Comparison of ENCODE assay signal across 8 mouse cellular contexts in genomic region chr3:96813106-96813505, GRCm38 (mm10). TPM values are rescaled to one million over a fixed set of nuclear protein-coding genes. Genes with fewer than 3 reads are reported as not detected.
A peak's percentile ranks its signal among the peaks of the same experiment; 100 is the strongest.
DNase-seq lines count a peak whose midpoint lies in the region; ATAC-seq lines count a peak whose summit lies in the region.

No protein-coding gene starts in this region.

- H3K4me3 ChIP-seq in midbrain, embryonic 13.5 days (replicated peaks), result no peak overlapping the region
- no peak overlapping the region for H3K4me3 ChIP-seq in midbrain, embryonic 11.5 days (ENCODE audit: low read depth, low read length)
- H3K4me3 ChIP-seq in intestine, embryonic 14.5 days (ENCODE audit: low read depth, low read length), result no peak overlapping the region
- no peak overlapping the region for H3K4me3 ChIP-seq in limb, embryonic 12.5 days (replicated peaks)
- no peak overlapping the region for H3K4me3 ChIP-seq in midbrain, embryonic 15.5 days

- no peaks in the 10 kb centered on the region for H3K36me3 ChIP-seq in midbrain, embryonic 13.5 days
- H3K36me3 ChIP-seq in midbrain, embryonic 11.5 days (ENCODE audit: control insufficient read depth, insufficient read depth, low read length), result no peaks in the 10 kb centered on the region
- no peaks in the 10 kb centered on the region for H3K36me3 ChIP-seq in intestine, embryonic 14.5 days (ENCODE audit: control insufficient read depth, insufficient read depth, low read length)
- H3K36me3 ChIP-seq in limb, embryonic 12.5 days, result no peaks in the 10 kb centered on the region
- H3K36me3 ChIP-seq in midbrain, embryonic 15.5 days (replicated peaks), result no peaks in the 10 kb centered on the region

- H3K9me3 ChIP-seq in midbrain, embryonic 13.5 days, result 0 out of 2 replicates have a peak, but pooled peaks cover 4% of the 10 kb centered on the region
- no peaks in the 10 kb centered on the region for H3K9me3 ChIP-seq in midbrain, embryonic 11.5 days (ENCODE audit: control insufficient read depth, low read length)
- no peaks in the 10 kb centered on the region for H3K9me3 ChIP-seq in intestine, embryonic 14.5 days (ENCODE audit: control insufficient read depth, low read length)
- peaks cover 4% of the 10 kb centered on the region; the same call in 1 of the 2 replicates for H3K9me3 ChIP-seq in limb, embryonic 12.5 days
- H3K9me3 ChIP-seq in midbrain, embryonic 15.5 days, result no peaks in the 10 kb centered on the region

- 34% methylated on average over 9 of the region's 9 CpGs for WGBS in midbrain, embryonic 13.5 days
- 42% methylated on average over 9 of the region's 9 CpGs for WGBS in midbrain, embryonic 11.5 days
- WGBS in intestine, embryonic 14.5 days, result 18% methylated on average over 9 of the region's 9 CpGs
- 11% methylated on average over 9 of the region's 9 CpGs for WGBS in limb, embryonic 12.5 days
- 25% methylated on average over 9 of the region's 9 CpGs for WGBS in midbrain, embryonic 15.5 days

- no peak overlapping the region for H3K27ac ChIP-seq in midbrain, embryonic 13.5 days
- H3K27ac ChIP-seq in midbrain, embryonic 11.5 days (ENCODE audit: low read depth, low read length), result no peak overlapping the region
- H3K27ac ChIP-seq in intestine, embryonic 14.5 days (ENCODE audit: low read depth), result no peak overlapping the region
- no peak overlapping the region for H3K27ac ChIP-seq in limb, embryonic 12.5 days
- no peak overlapping the region for H3K27ac ChIP-seq in midbrain, embryonic 15.5 days

- no peak overlapping the region for H3K4me2 ChIP-seq in midbrain, embryonic 13.5 days (replicated peaks)
- no peak overlapping the region for H3K4me2 ChIP-seq in midbrain, embryonic 11.5 days
- peak overlapping the region; percentile 37 for H3K4me2 ChIP-seq in intestine, embryonic 14.5 days (ENCODE audit: low read length)
- peak overlapping the region; percentile 39 for H3K4me2 ChIP-seq in limb, embryonic 12.5 days
- no peak overlapping the region; the same call in 1 of the 2 replicates for H3K4me2 ChIP-seq in midbrain, embryonic 15.5 days

- no peak for DNase-seq in midbrain, embryonic 11.5 days (ENCODE audit: low spot score, missing footprints)
- peak; percentile 56 for DNase-seq in adrenal gland, adult 2 months
- DNase-seq in gastrocnemius, postnatal 10 days, result peak; percentile 12
- peak; percentile 65 for DNase-seq in intestine, embryonic 14.5 days (ENCODE audit: low spot score)

- H3K4me1 ChIP-seq in midbrain, embryonic 13.5 days (replicated peaks), result 0 out of 2 replicates have a peak, but pooled peaks cover 4% of the 10 kb centered on the region
- no peaks in the 10 kb centered on the region for H3K4me1 ChIP-seq in midbrain, embryonic 11.5 days (ENCODE audit: control insufficient read depth, insufficient read depth, low read length)
- H3K4me1 ChIP-seq in intestine, embryonic 14.5 days (replicated peaks; ENCODE audit: control insufficient read depth, insufficient read depth, low read length), result peaks cover 13% of the 10 kb centered on the region; the same call in 1 of the 2 replicates
- H3K4me1 ChIP-seq in limb, embryonic 12.5 days (replicated peaks), result peaks cover 28% of the 10 kb centered on the region
- peaks cover 6% of the 10 kb centered on the region for H3K4me1 ChIP-seq in midbrain, embryonic 15.5 days

- H3K9ac ChIP-seq in midbrain, embryonic 13.5 days (replicated peaks), result no peak overlapping the region
- no peak overlapping the region for H3K9ac ChIP-seq in midbrain, embryonic 11.5 days (ENCODE audit: low read length)
- H3K9ac ChIP-seq in intestine, embryonic 14.5 days (ENCODE audit: low read length), result no peak overlapping the region
- H3K9ac ChIP-seq in limb, embryonic 12.5 days (replicated peaks), result no peak overlapping the region
- H3K9ac ChIP-seq in midbrain, embryonic 15.5 days, result no peak overlapping the region

- no peaks in the 10 kb centered on the region for H3K27me3 ChIP-seq in midbrain, embryonic 13.5 days
- H3K27me3 ChIP-seq in midbrain, embryonic 11.5 days (ENCODE audit: control insufficient read depth, insufficient read depth, low read length), result no peaks in the 10 kb centered on the region
- H3K27me3 ChIP-seq in intestine, embryonic 14.5 days (replicated peaks; ENCODE audit: control insufficient read depth, insufficient read depth, low read length), result no peaks in the 10 kb centered on the region
- H3K27me3 ChIP-seq in limb, embryonic 12.5 days, result peaks cover 21% of the 10 kb centered on the region; the same call in 1 of the 2 replicates
- no peaks in the 10 kb centered on the region for H3K27me3 ChIP-seq in midbrain, embryonic 15.5 days (replicated peaks)

- ATAC-seq in midbrain, embryonic 13.5 days, result peak; percentile 53; the same call in 1 of the 2 replicates
- no peak for ATAC-seq in midbrain, embryonic 11.5 days (ENCODE audit: low FRiP score)
- ATAC-seq in intestine, embryonic 14.5 days (replicated peaks; ENCODE audit: low FRiP score, low TSS enrichment, low read depth), result 0 out of 2 replicates have a peak, but pooled peaks have one; percentile 43
- no peak for ATAC-seq in limb, embryonic 12.5 days (ENCODE audit: insufficient number of reproducible peaks, insufficient read depth, low FRiP score, low TSS enrichment, low read depth)
- ATAC-seq in midbrain, embryonic 15.5 days (replicated peaks), result peak; percentile 58; the same call in 1 of the 2 replicates
- ATAC-seq in erythroid progenitor cell, adult 5-6 weeks (replicated peaks; ENCODE audit: low FRiP score, poor library complexity, severe bottlenecking), result no peak

RNA-seq across cellular contexts. Expression of gene Pdzk1, which starts 16.0 kb away (rescaled TPM):
- polyA plus RNA-seq in midbrain, embryonic 13.5 days (2015; fragmentation: Nextera tagmentation; extraction: Ambion mirVana), result 0.14 TPM in 1 of 2 replicates, not detected in the other
- polyA plus RNA-seq in midbrain, embryonic 11.5 days (2014; fragmentation: Nextera tagmentation; extraction: Ambion mirVana), result 0.38 and 0.50 TPM in 2 replicates
- total RNA-seq in adrenal gland, adult 2 months (2021), result under 1 TPM; 0.26 to 0.35 TPM
- polyA plus RNA-seq in adrenal gland, adult 2 months (2012; rRNA removed), result not detected in 2 replicates
- not detected for total RNA-seq in gastrocnemius, postnatal 10 days (2021)
- polyA plus RNA-seq in intestine, embryonic 14.5 days (2014; fragmentation: Nextera tagmentation; extraction: Ambion mirVana), result 1.1 and 1.3 TPM in 2 replicates
- polyA plus RNA-seq in limb, embryonic 12.5 days (2016; fragmentation: Nextera tagmentation; extraction: Ambion mirVana), result not detected in 2 replicates
- 0.17 and 0.36 TPM in 2 replicates for polyA plus RNA-seq in midbrain, embryonic 15.5 days (2015; fragmentation: Nextera tagmentation; extraction: Ambion mirVana)
- total RNA-seq in erythroid progenitor cell, adult 5-6 weeks (2015; ENCODE audit: low replicate concordance), result 1.8 and 4.6 TPM in 2 replicates
- 2.4 and 6.9 TPM in 2 replicates for total RNA-seq in erythroid progenitor cell, adult 5-6 weeks (2017; ENCODE audit: low replicate concordance)

RNA-seq across cellular contexts. Expression of gene Cd160, which starts 16.0 kb away (rescaled TPM):
- 0.14 and 0.17 TPM in 2 replicates for polyA plus RNA-seq in midbrain, embryonic 13.5 days (2015; fragmentation: Nextera tagmentation; extraction: Ambion mirVana)
- polyA plus RNA-seq in midbrain, embryonic 11.5 days (2014; fragmentation: Nextera tagmentation; extraction: Ambion mirVana), result 0.12 TPM in 1 of 2 replicates, not detected in the other
- not detected for total RNA-seq in adrenal gland, adult 2 months (2021)
- polyA plus RNA-seq in adrenal gland, adult 2 months (2012; rRNA removed), result 0.18 TPM in 1 of 2 replicates, not detected in the other
- not detected for total RNA-seq in gastrocnemius, postnatal 10 days (2021)
- polyA plus RNA-seq in intestine, embryonic 14.5 days (2014; fragmentation: Nextera tagmentation; extraction: Ambion mirVana), result 0.77 and 0.79 TPM in 2 replicates
- polyA plus RNA-seq in limb, embryonic 12.5 days (2016; fragmentation: Nextera tagmentation; extraction: Ambion mirVana), result 0.08 and 0.14 TPM in 2 replicates
- polyA plus RNA-seq in midbrain, embryonic 15.5 days (2015; fragmentation: Nextera tagmentation; extraction: Ambion mirVana), result 0.19 and 0.22 TPM in 2 replicates
- 1.8 TPM in 1 of 2 replicates, not detected in the other for total RNA-seq in erythroid progenitor cell, adult 5-6 weeks (2015; ENCODE audit: low replicate concordance)
- 0.26 TPM in 1 of 2 replicates, not detected in the other for total RNA-seq in erythroid progenitor cell, adult 5-6 weeks (2017; ENCODE audit: low replicate concordance)

Comparison
In these comparisons a context has a peak if more than half of its experiments do, and no peak if none do; other contexts are left out.
1. ATAC-seq: peak in midbrain, embryonic 13.5 days (single experiment), intestine, embryonic 14.5 days (single experiment) and midbrain, embryonic 15.5 days (single experiment); none in midbrain, embryonic 11.5 days (single experiment), limb, embryonic 12.5 days (single experiment) and erythroid progenitor cell, adult 5-6 weeks (single experiment).
2. H3K4me2 ChIP-seq: peak in intestine, embryonic 14.5 days (single experiment) and limb, embryonic 12.5 days (single experiment); none in midbrain, embryonic 13.5 days (single experiment), midbrain, embryonic 11.5 days (single experiment) and midbrain, embryonic 15.5 days (single experiment).